Comparison of ENCODE assay signal across 9 mouse cellular contexts in genomic region chr13:47015195-47015501, GRCm38 (mm10). TPM values are rescaled to one million over a fixed set of nuclear protein-coding genes. Genes with fewer than 3 reads are reported as not detected.
DNase-seq lines count a peak whose midpoint lies in the region; ATAC-seq and TF ChIP-seq lines count a peak whose summit lies in the region.
"Had no signal": no experiment of that assay in that cellular context is flagged by ENCODE, and none has a peak within 500 bp of the region (broad histone marks: within the 10 kb centered on the region; RNA-seq: fewer than 3 reads in every experiment).

No protein-coding gene starts in this region.

- H3K9me3 ChIP-seq in forebrain, embryonic 13.5 days (replicated peaks): peaks cover 23% of the 10 kb centered on the region
- H3K9me3 ChIP-seq in limb, embryonic 11.5 days (ENCODE audit: control insufficient read depth, low read length): no peaks in the 10 kb centered on the region; the same call in 1 of the 2 replicates
- H3K9me3 ChIP-seq in neural tube, embryonic 13.5 days: peaks cover 24% of the 10 kb centered on the region

- H3K4me1 ChIP-seq in forebrain, embryonic 13.5 days: peaks cover 9% of the 10 kb centered on the region
- H3K4me1 ChIP-seq in limb, embryonic 11.5 days (ENCODE audit: control insufficient read depth, insufficient read depth, low read length): 0 out of 2 replicates have a peak, but pooled peaks cover 2% of the 10 kb centered on the region
- H3K4me1 ChIP-seq in neural tube, embryonic 13.5 days (replicated peaks): peaks cover 14% of the 10 kb centered on the region

- no peak overlapping the region for H3K9ac ChIP-seq in forebrain, embryonic 13.5 days
- no peak overlapping the region for H3K9ac ChIP-seq in limb, embryonic 11.5 days (ENCODE audit: low read length)
- H3K9ac ChIP-seq in neural tube, embryonic 13.5 days: peak overlapping the region; percentile 70

- H3K27ac ChIP-seq in left cerebral cortex, adult 2 months: peak overlapping the region; percentile 84
- no peak overlapping the region for H3K27ac ChIP-seq in forebrain, embryonic 13.5 days
- no peak overlapping the region for H3K27ac ChIP-seq in limb, embryonic 11.5 days (replicated peaks; ENCODE audit: low read depth, low read length)
- no peak overlapping the region for H3K27ac ChIP-seq in neural tube, embryonic 13.5 days (replicated peaks)

- intact Hi-C loops in left cerebral cortex, adult 2 months (cut with DNase I): loop anchor here (5.0 kb wide), 1 partner anchor 288 kb away; the partner anchor contains the start of gene Nup153
- intact Hi-C loops in left cerebral cortex, postnatal 25 days (cut with DNase I): loop anchor here (2.0 to 10.0 kb wide), 2 partner anchors 176 to 270 kb away; no protein-coding TSS in a partner anchor

- H3K27me3 ChIP-seq in forebrain, embryonic 13.5 days: peaks cover 8% of the 10 kb centered on the region
- H3K27me3 ChIP-seq in limb, embryonic 11.5 days (ENCODE audit: control insufficient read depth, insufficient read depth, low read length): no peaks in the 10 kb centered on the region
- H3K27me3 ChIP-seq in neural tube, embryonic 13.5 days: peaks cover 11% of the 10 kb centered on the region; the same call in 1 of the 2 replicates

- H3K4me2 ChIP-seq in forebrain, embryonic 13.5 days: peak overlapping the region; percentile 97
- peak overlapping the region; percentile 91; the same call in 1 of the 2 replicates for H3K4me2 ChIP-seq in limb, embryonic 11.5 days (ENCODE audit: low read depth, severe bottlenecking)
- peak overlapping the region; percentile 96 for H3K4me2 ChIP-seq in neural tube, embryonic 13.5 days

- no peak for DNase-seq in left cerebral cortex, adult 2 months (ENCODE audit: extremely low spot score in 1 of 2, low spot score in 2 of 2)
- no peak for DNase-seq in left cerebral cortex, postnatal 25 days (ENCODE audit: low spot score in 2 of 2)
- no peak for DNase-seq in limb, embryonic 11.5 days (ENCODE audit: low spot score)
- no peak for DNase-seq in spleen, adult 18-20 months
- no peak for DNase-seq in urinary bladder, adult 2 months (ENCODE audit: low spot score)
- no peak for DNase-seq in cerebellum, adult 8-10 months

- H3K36me3 ChIP-seq in forebrain, embryonic 13.5 days (ENCODE audit: poor library complexity, severe bottlenecking): peaks cover 11% of the 10 kb centered on the region
- no peaks in the 10 kb centered on the region for H3K36me3 ChIP-seq in limb, embryonic 11.5 days (ENCODE audit: control insufficient read depth, insufficient read depth, low read length)
- 0 out of 2 replicates have a peak, but pooled peaks cover 7% of the 10 kb centered on the region for H3K36me3 ChIP-seq in neural tube, embryonic 13.5 days

- TF ChIP-seq CTCF in left cerebral cortex, adult 2 months (IDR thresholded peaks at IDR 0.05): no peak

- H3K4me3 ChIP-seq in left cerebral cortex, adult 2 months: peak overlapping the region; percentile 61
- peak overlapping the region; percentile 56; the same call in 1 of the 2 replicates for H3K4me3 ChIP-seq in forebrain, embryonic 13.5 days
- H3K4me3 ChIP-seq in limb, embryonic 11.5 days (ENCODE audit: low read depth, low read length): no peak overlapping the region
- peak overlapping the region; percentile 60 for H3K4me3 ChIP-seq in neural tube, embryonic 13.5 days

- whole genome bisulfite sequencing in forebrain, embryonic 13.5 days: 77% methylated on average over 5 of the region's 5 CpGs
- WGBS in limb, embryonic 11.5 days: 74% methylated on average over 5 of the region's 5 CpGs
- WGBS in neural tube, embryonic 13.5 days: 77% methylated on average over 5 of the region's 5 CpGs

- ATAC-seq in forebrain, embryonic 13.5 days: 0 out of 2 replicates have a peak, but pooled peaks have one; percentile 4
- ATAC-seq in limb, embryonic 11.5 days (ENCODE audit: insufficient number of reproducible peaks, low FRiP score, low TSS enrichment, low read depth): no peak
- ATAC-seq in neural tube, embryonic 13.5 days (ENCODE audit: low read depth): no peak

RNA-seq across cellular contexts. Expression of gene Nhlrc1, which starts 0.5 kb away (rescaled TPM):
- 10 to 100 TPM; 13.2 to 17.9 TPM for total RNA-seq in left cerebral cortex, adult 2 months (2021)
- 10 to 100 TPM; 17.2 to 18.8 TPM for total RNA-seq in left cerebral cortex, postnatal 25 days (2021)
- polyA plus RNA-seq in forebrain, embryonic 13.5 days (2015; fragmentation: Nextera tagmentation; extraction: Ambion mirVana): 7.0 and 7.2 TPM in 2 replicates
- 2.7 and 3.1 TPM in 2 replicates for polyA plus RNA-seq in limb, embryonic 11.5 days (2014; fragmentation: Nextera tagmentation; extraction: Ambion mirVana)
- polyA plus RNA-seq in neural tube, embryonic 13.5 days (2015; fragmentation: Nextera tagmentation; extraction: Ambion mirVana): 9.2 and 11.9 TPM in 2 replicates
- 4.4 and 5.3 TPM in 2 replicates for polyA plus RNA-seq in urinary bladder, adult 2 months (2012; rRNA removed)
- total RNA-seq: MEL had no signal

RNA-seq across cellular contexts. Expression of gene Kdm1b, which starts 28.2 kb away (rescaled TPM):
- 1 to 10 TPM; 8.8 to 9.1 TPM for total RNA-seq in left cerebral cortex, adult 2 months (2021)
- 1 to 10 TPM; 5.7 to 8.7 TPM for total RNA-seq in left cerebral cortex, postnatal 25 days (2021)
- polyA plus RNA-seq in forebrain, embryonic 13.5 days (2015; fragmentation: Nextera tagmentation; extraction: Ambion mirVana): 17.7 and 19.2 TPM in 2 replicates
- polyA plus RNA-seq in limb, embryonic 11.5 days (2014; fragmentation: Nextera tagmentation; extraction: Ambion mirVana): 11.5 and 12.4 TPM in 2 replicates
- 15.3 and 17.1 TPM in 2 replicates for polyA plus RNA-seq in neural tube, embryonic 13.5 days (2015; fragmentation: Nextera tagmentation; extraction: Ambion mirVana)
- 95.2 and 99.4 TPM in 2 replicates for polyA plus RNA-seq in urinary bladder, adult 2 months (2012; rRNA removed)

RNA-seq across cellular contexts. Expression of gene Tpmt, which starts 29.4 kb away (rescaled TPM):
- 1 to 10 TPM; 7.5 to 7.7 TPM for total RNA-seq in left cerebral cortex, adult 2 months (2021)
- total RNA-seq in left cerebral cortex, postnatal 25 days (2021): 10 to 100 TPM in 1 of 2 experiments, 1 to 10 TPM in 1; 7.3 to 10.4 TPM
- polyA plus RNA-seq in forebrain, embryonic 13.5 days (2015; fragmentation: Nextera tagmentation; extraction: Ambion mirVana): 29.5 and 30.6 TPM in 2 replicates
- 25.8 and 28.6 TPM in 2 replicates for polyA plus RNA-seq in limb, embryonic 11.5 days (2014; fragmentation: Nextera tagmentation; extraction: Ambion mirVana)
- 28.4 and 33.4 TPM in 2 replicates for polyA plus RNA-seq in neural tube, embryonic 13.5 days (2015; fragmentation: Nextera tagmentation; extraction: Ambion mirVana)
- 6.9 and 10.3 TPM in 2 replicates for polyA plus RNA-seq in urinary bladder, adult 2 months (2012; rRNA removed)
